ENCODE assay signal across 15 mouse cellular contexts in the genomic region with DNA sequence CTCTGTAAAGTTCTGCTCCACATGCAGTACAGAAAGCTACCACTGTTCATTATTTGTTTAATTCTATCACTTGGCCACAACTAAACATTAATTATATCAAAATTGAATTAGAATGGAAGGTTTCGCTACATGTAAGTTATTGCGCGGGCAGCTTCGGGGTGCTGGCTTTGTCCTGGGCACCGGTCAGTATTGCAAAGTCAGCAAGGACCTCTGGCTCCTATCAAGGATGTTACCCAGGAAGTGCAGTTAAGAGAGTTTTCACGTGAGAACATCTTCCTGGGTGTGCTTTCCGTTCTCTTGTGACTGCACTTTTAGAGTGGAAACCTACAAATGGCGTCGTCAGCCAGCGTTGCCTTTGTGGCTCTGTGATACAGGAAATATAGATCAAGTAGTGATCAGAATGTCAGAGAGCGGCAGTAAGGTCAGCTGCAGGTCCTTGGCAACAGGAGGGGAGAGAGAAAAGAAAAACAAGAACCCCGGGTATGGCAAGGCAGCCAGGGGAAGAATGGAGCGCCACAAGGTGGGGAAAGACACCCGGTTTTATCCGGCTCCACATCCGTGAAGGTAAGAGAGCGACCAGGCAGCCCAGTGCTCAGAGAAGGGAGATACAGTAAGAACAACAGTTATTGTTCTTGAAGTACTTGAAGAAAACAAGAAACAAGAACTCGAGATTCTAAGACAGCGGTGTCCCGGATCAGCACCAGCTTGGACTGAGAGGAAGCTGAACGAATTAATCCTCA. TPM values are rescaled to one million over a fixed set of nuclear protein-coding genes. Genes with fewer than 3 reads are reported as not detected.
A peak's percentile ranks its signal among the peaks of the same experiment; 100 is the strongest.
DNase-seq lines count a peak whose midpoint lies in the region; ATAC-seq and TF ChIP-seq lines count a peak whose summit lies in the region.
"Had no signal": no experiment of that assay in that cellular context is flagged by ENCODE, and none has a peak within 500 bp of the region (broad histone marks: within the 10 kb centered on the region; RNA-seq: fewer than 3 reads in every experiment).

No protein-coding gene starts in this region.

- H3K27ac ChIP-seq in kidney, postnatal 0 days = no peak overlapping the region
- H3K27ac ChIP-seq in cerebellum, adult 2 months (ENCODE audit: insufficient read depth, low read length) = no peak overlapping the region
- H3K27ac ChIP-seq: hindbrain, postnatal 0 days; limb, embryonic 12.5 days had no signal

- no peak for TF ChIP-seq POLR2A in cerebellum, adult 2 months (IDR thresholded peaks at IDR 0.05; ENCODE audit: borderline replicate concordance, insufficient read depth, low read length)

- 64% methylated on average over 21 of the region's 21 CpGs for WGBS in kidney, postnatal 0 days
- 89% methylated on average over 21 of the region's 21 CpGs for WGBS in cerebellum, adult 2 months

- H3K36me3 ChIP-seq in kidney, postnatal 0 days (ENCODE audit: insufficient read depth, low read length) = no peaks in the 10 kb centered on the region
- H3K36me3 ChIP-seq: limb, embryonic 12.5 days had no signal

- H3K4me1 ChIP-seq in kidney, postnatal 0 days (replicated peaks; ENCODE audit: insufficient read depth, low read length) = no peaks in the 10 kb centered on the region
- H3K4me1 ChIP-seq in cerebellum, adult 2 months (ENCODE audit: control insufficient read depth, insufficient read depth, low read length) = no peaks in the 10 kb centered on the region
- H3K4me1 ChIP-seq: limb, embryonic 12.5 days had no signal

- intact Hi-C loops in heart, postnatal 36 days (cut with DNase I) = no loop called here

- 0 out of 2 replicates have a peak overlapping the region, but pooled peaks have one; percentile 3 for H3K4me2 ChIP-seq in kidney, postnatal 0 days (ENCODE audit: low read length)
- H3K4me2 ChIP-seq: limb, embryonic 12.5 days had no signal

- H3K9me3 ChIP-seq in kidney, postnatal 0 days (replicated peaks; ENCODE audit: low read length) = no peaks in the 10 kb centered on the region
- H3K9me3 ChIP-seq: limb, embryonic 12.5 days had no signal

- no peak overlapping the region for H3K9ac ChIP-seq in kidney, postnatal 0 days (ENCODE audit: low read depth, low read length)
- H3K9ac ChIP-seq: limb, embryonic 12.5 days had no signal

- ATAC-seq in kidney, postnatal 0 days (replicated peaks; ENCODE audit: low FRiP score, low read depth) = no peak
- ATAC-seq: forebrain, embryonic 16.5 days; hindbrain, postnatal 0 days; Patski had no signal

- no peak overlapping the region for H3K4me3 ChIP-seq in kidney, postnatal 0 days (replicated peaks; ENCODE audit: low read depth, low read length)
- no peak overlapping the region for H3K4me3 ChIP-seq in cerebellum, adult 2 months (replicated peaks; ENCODE audit: insufficient read depth, low read depth, low read length)
- H3K4me3 ChIP-seq: limb, embryonic 12.5 days had no signal

- peak; percentile 68 for DNase-seq in heart, adult 11 months
- no peak for DNase-seq in heart, postnatal 36 days
- no peak for DNase-seq in kidney, postnatal 0 days (ENCODE audit: low spot score)
- no peak for DNase-seq in kidney, adult 9 months
- DNase-seq in CD4-positive helper T cell, adult 2 months (ENCODE audit: low read depth, low spot score) = peak; percentile 35
- peak; percentile 52 for DNase-seq in ZHBTc4 (ENCODE audit: low read depth, low spot score)
- no peak for DNase-seq in cerebellum, adult 2 months
- DNase-seq in natural killer cell, adult 2 months (ENCODE audit: low spot score in 2 of 2) = no peak
- DNase-seq: cerebellum, adult 11-12 months; gastrocnemius, postnatal 25 days; thymus, adult 18-20 months had no signal

- no peak for TF ChIP-seq CTCF in kidney, postnatal 0 days (IDR thresholded peaks at IDR 0.05; ENCODE audit: low read depth)
- TF ChIP-seq CTCF in cerebellum, adult 2 months (IDR thresholded peaks at IDR 0.05; ENCODE audit: borderline replicate concordance, insufficient read depth, low read depth, low read length) = no peak

- no peaks in the 10 kb centered on the region for H3K27me3 ChIP-seq in kidney, postnatal 0 days (ENCODE audit: insufficient read depth, low read length)
- no peaks in the 10 kb centered on the region for H3K27me3 ChIP-seq in cerebellum, adult 2 months (ENCODE audit: control insufficient read depth, insufficient read depth, low read length)
- H3K27me3 ChIP-seq: limb, embryonic 12.5 days; Patski had no signal

RNA-seq across cellular contexts. Expression of a gene that starts 57.6 kb away (rescaled TPM):
- total RNA-seq in heart, postnatal 36 days (2021) = 1 to 10 TPM; 1.9 to 2.1 TPM
- polyA plus RNA-seq in kidney, postnatal 0 days (2015; fragmentation: Nextera tagmentation; extraction: Ambion mirVana) = 2.1 and 2.7 TPM in 2 replicates
- 0.98 and 1.00 TPM in 2 replicates for polyA plus RNA-seq in cerebellum, adult 2 months (2012; rRNA removed)
- polyA plus RNA-seq: limb, embryonic 12.5 days had no signal

Comparison
In these comparisons a context has a peak if more than half of its experiments do, and no peak if none do; other contexts are left out.
1. DNase-seq: peak in heart, adult 11 months (single experiment), CD4-positive helper T cell, adult 2 months (single experiment) and ZHBTc4 (single experiment); none in heart, postnatal 36 days (0 of 2), kidney, postnatal 0 days (single experiment), kidney, adult 9 months (single experiment), cerebellum, adult 2 months (0 of 2) and natural killer cell, adult 2 months (0 of 2).